Mouse (Mus musculus): ENCODE data around the gene 1700016K19Rik. TPM values are rescaled to one million over a fixed set of nuclear protein-coding genes. Genes with fewer than 3 reads are reported as not detected.

Gene 1700016K19Rik
- total and polyA plus RNA-seq, 3 experiments: 1.3 TPM; not detected in 2

- no peak for DNase-seq
- no peak overlapping the region for H3K27ac ChIP-seq
- no peak overlapping the region for H3K4me3 ChIP-seq
- H3K9ac ChIP-seq (ENCODE audit: low read depth, low read length): no peak overlapping the region
- H3K27me3 ChIP-seq (ENCODE audit: control insufficient read depth, insufficient read depth, low read length): no peaks in the 10 kb centered on the region
- TF ChIP-seq CTCF (IDR thresholded peaks at IDR 0.05) (no peak), POLR2A (IDR thresholded peaks at IDR 0.05; ENCODE audit: insufficient read depth, low read depth, low read length) (no peak), EP300 (IDR thresholded peaks at IDR 0.05; ENCODE audit: insufficient read depth, low read depth, low read length) (no peak)
- intact Hi-C loops (cut with DNase I): no loop called here
- H3K79me2 ChIP-seq (replicated peaks; ENCODE audit: control insufficient read depth, insufficient read depth, low read length): no peaks in the 10 kb centered on the region
- no peaks in the 10 kb centered on the region for H3K4me1 ChIP-seq (ENCODE audit: control insufficient read depth, insufficient read depth, low read length)
- 80% methylated on average over 2 of the region's 2 CpGs for WGBS
- no peaks in the 10 kb centered on the region for H3K36me3 ChIP-seq (ENCODE audit: control insufficient read depth, insufficient read depth, low read length)
Measured at GRCm38 (mm10) chr11:76008162-76008561, 8.4 kb downstream of the 1700016K19Rik start.

- WGBS: 61% methylated on average over 6 of the region's 6 CpGs
- intact Hi-C loops (cut with DNase I): no loop called here
- DNase-seq: no peak
Measured at GRCm38 (mm10) chr11:76009101-76009500, 9.4 kb downstream of the 1700016K19Rik start.

GRCm38 (mm10) chr11:76010838-76011624, 11.3 kb downstream of the 1700016K19Rik start:
- no peaks in the 10 kb centered on the region for H3K36me3 ChIP-seq (ENCODE audit: control insufficient read depth, insufficient read depth, low read length)
- no peaks in the 10 kb centered on the region for H3K79me2 ChIP-seq (replicated peaks; ENCODE audit: control insufficient read depth, insufficient read depth, low read length)
- H3K27me3 ChIP-seq (ENCODE audit: control insufficient read depth, insufficient read depth, low read length): no peaks in the 10 kb centered on the region
- no peaks in the 10 kb centered on the region for H3K4me1 ChIP-seq (ENCODE audit: control insufficient read depth, insufficient read depth, low read length)
- intact Hi-C loops (cut with DNase I): no loop called here
- DNase-seq: no peak
- no peak overlapping the region for H3K9ac ChIP-seq (ENCODE audit: low read depth, low read length)
- TF ChIP-seq POLR2A (IDR thresholded peaks at IDR 0.05; ENCODE audit: insufficient read depth, low read depth, low read length): no peak
- no peak for TF ChIP-seq CTCF (IDR thresholded peaks at IDR 0.05)
- no peak for TF ChIP-seq EP300 (IDR thresholded peaks at IDR 0.05; ENCODE audit: insufficient read depth, low read depth, low read length)
- no peak overlapping the region for H3K27ac ChIP-seq
- H3K4me3 ChIP-seq: no peak overlapping the region
- 70% methylated on average over 9 of the region's 9 CpGs for WGBS

More at GRCm38 (mm10) chr11:76009101-76009500, 9.4 kb downstream of the 1700016K19Rik start:
- no peaks in the 10 kb centered on the region for H3K27me3 ChIP-seq (ENCODE audit: control insufficient read depth, insufficient read depth, low read length)
- H3K4me3 ChIP-seq: no peak overlapping the region
- no peaks in the 10 kb centered on the region for H3K4me1 ChIP-seq (ENCODE audit: control insufficient read depth, insufficient read depth, low read length)
- no peaks in the 10 kb centered on the region for H3K79me2 ChIP-seq (replicated peaks; ENCODE audit: control insufficient read depth, insufficient read depth, low read length)
- no peaks in the 10 kb centered on the region for H3K36me3 ChIP-seq (ENCODE audit: control insufficient read depth, insufficient read depth, low read length)
- H3K27ac ChIP-seq: no peak overlapping the region
- no peak overlapping the region for H3K9ac ChIP-seq (ENCODE audit: low read depth, low read length)
- TF ChIP-seq EP300 (IDR thresholded peaks at IDR 0.05; ENCODE audit: insufficient read depth, low read depth, low read length) (no peak), CTCF (IDR thresholded peaks at IDR 0.05) (no peak), POLR2A (IDR thresholded peaks at IDR 0.05; ENCODE audit: insufficient read depth, low read depth, low read length) (no peak)

GRCm38 (mm10) chr11:76015251-76015650, 15.5 kb downstream of the 1700016K19Rik start:
- Histone ChIP-seq H3K4me1 (ENCODE audit: control insufficient read depth, insufficient read depth, low read length) (no peaks in the 10 kb centered on the region), H3K4me3 (no peak overlapping the region), H3K79me2 (replicated peaks; ENCODE audit: control insufficient read depth, insufficient read depth, low read length) (no peaks in the 10 kb centered on the region), H3K9ac (ENCODE audit: low read depth, low read length) (no peak overlapping the region), H3K27ac (no peak overlapping the region), H3K27me3 (ENCODE audit: control insufficient read depth, insufficient read depth, low read length) (no peaks in the 10 kb centered on the region), H3K36me3 (ENCODE audit: control insufficient read depth, insufficient read depth, low read length) (no peaks in the 10 kb centered on the region)
- intact Hi-C loops (cut with DNase I): no loop called here
- DNase-seq: no peak
- WGBS: 72% methylated on average over 6 of the region's 6 CpGs
- no peak for TF ChIP-seq EP300 (IDR thresholded peaks at IDR 0.05; ENCODE audit: insufficient read depth, low read depth, low read length)
- no peak for TF ChIP-seq CTCF (IDR thresholded peaks at IDR 0.05)
- no peak for TF ChIP-seq POLR2A (IDR thresholded peaks at IDR 0.05; ENCODE audit: insufficient read depth, low read depth, low read length)

GRCm38 (mm10) chr11:76015814-76016213, 16.1 kb downstream of the 1700016K19Rik start:
- H3K9ac ChIP-seq (ENCODE audit: low read depth, low read length): no peak overlapping the region
- WGBS: 83% methylated on average over 4 of the region's 4 CpGs
- H3K4me1 ChIP-seq (ENCODE audit: control insufficient read depth, insufficient read depth, low read length): no peaks in the 10 kb centered on the region
- H3K4me3 ChIP-seq: no peak overlapping the region
- intact Hi-C loops (cut with DNase I): no loop called here
- H3K36me3 ChIP-seq (ENCODE audit: control insufficient read depth, insufficient read depth, low read length): no peaks in the 10 kb centered on the region
- no peaks in the 10 kb centered on the region for H3K27me3 ChIP-seq (ENCODE audit: control insufficient read depth, insufficient read depth, low read length)
- TF ChIP-seq POLR2A (IDR thresholded peaks at IDR 0.05; ENCODE audit: insufficient read depth, low read depth, low read length): no peak
- DNase-seq: no peak
- no peak overlapping the region for H3K27ac ChIP-seq
- H3K79me2 ChIP-seq (replicated peaks; ENCODE audit: control insufficient read depth, insufficient read depth, low read length): no peaks in the 10 kb centered on the region

GRCm38 (mm10) chr11:76019879-76020278, 20.2 kb downstream of the 1700016K19Rik start:
- H3K27ac ChIP-seq: no peak overlapping the region
- intact Hi-C loops (cut with DNase I): no loop called here

More at GRCm38 (mm10) chr11:76019879-76020278, 20.2 kb downstream of the 1700016K19Rik start:
- Histone ChIP-seq H3K36me3 (ENCODE audit: control insufficient read depth, insufficient read depth, low read length) (no peaks in the 10 kb centered on the region; the same call in 1 of the 2 replicates), H3K4me3 (no peak overlapping the region), H3K4me1 (ENCODE audit: control insufficient read depth, insufficient read depth, low read length) (peaks cover 4% of the 10 kb centered on the region), H3K79me2 (replicated peaks; ENCODE audit: control insufficient read depth, insufficient read depth, low read length) (no peaks in the 10 kb centered on the region; the same call in 1 of the 2 replicates), H3K9ac (ENCODE audit: low read depth, low read length) (no peak overlapping the region), H3K27me3 (ENCODE audit: control insufficient read depth, insufficient read depth, low read length) (no peaks in the 10 kb centered on the region)
- 86% methylated on average over 4 of the region's 4 CpGs for WGBS
- TF ChIP-seq CTCF (IDR thresholded peaks at IDR 0.05) (no peak), EP300 (IDR thresholded peaks at IDR 0.05; ENCODE audit: insufficient read depth, low read depth, low read length) (no peak), POLR2A (IDR thresholded peaks at IDR 0.05; ENCODE audit: insufficient read depth, low read depth, low read length) (no peak)
- DNase-seq: no peak

Data from heart, adult 2 months (tissue).